Mouse (Mus musculus) ES-E14 (cell line): ENCODE results near the gene Mad2l1bp. TPM values are rescaled to one million over a fixed set of nuclear protein-coding genes. Genes with fewer than 3 reads are reported as not detected.

Experiments used
- DNase-seq: peaks from one replicate; pipeline ENCODE4 v3.0.0-alpha.2; 2013; ENCODE audit warnings: low read depth, low spot score
- H3K27ac ChIP-seq: 2 replicates; pipeline ENCODE4 v1.5.1; 2012; ENCODE audit warnings: low read depth, mild to moderate bottlenecking, low read length, moderate library complexity, mixed read lengths; ENCODE audit not compliant: poor library complexity, insufficient read depth, severe bottlenecking
- H3K36me3 ChIP-seq: 2 replicates; pipeline ENCODE4 v1.6.1; 2012; ENCODE audit warnings: mild to moderate bottlenecking, low read length, moderate library complexity, mixed read lengths; ENCODE audit not compliant: control insufficient read depth, poor library complexity, insufficient read depth, severe bottlenecking
- H3K4me1 ChIP-seq, 2 experiments: fragments of 150-350 bp in 1 of 2; sonication (generic) in 1 of 2; 2 replicates each; pipeline ENCODE4 v1.6.1; 2012; ENCODE audit warnings: low read length in 2 of 2, mild to moderate bottlenecking in 1 of 2, mixed read lengths in 1 of 2; ENCODE audit not compliant: control insufficient read depth in 2 of 2, insufficient read depth in 2 of 2, poor library complexity in 1 of 2
- H3K4me3 ChIP-seq, 2 experiments: fragments of 150-350 bp in 1 of 2; sonication (generic) in 1 of 2; 2 replicates each; pipeline ENCODE4 v1.5.1; 2012; ENCODE audit warnings: low read length in 2 of 2, low read depth in 1 of 2, mild to moderate bottlenecking in 1 of 2, mixed read lengths in 1 of 2; ENCODE audit not compliant: insufficient read depth in 1 of 2, poor library complexity in 1 of 2, severe bottlenecking in 1 of 2
- H3K9ac ChIP-seq: 2 replicates; pipeline ENCODE4 v1.6.1; 2012; ENCODE audit warnings: low read depth, mild to moderate bottlenecking, low read length, mixed read lengths; ENCODE audit not compliant: poor library complexity, insufficient read depth, severe bottlenecking
- H3K9me3 ChIP-seq: fragments of 150-350 bp; sonication (generic); 2 replicates; pipeline ENCODE4 v1.6.1; 2012; ENCODE audit warnings: low read depth, mild to moderate bottlenecking, low read length; ENCODE audit not compliant: control insufficient read depth, insufficient read depth
- CHD2 ChIP-seq: IDR thresholded peaks from 2 replicates; pipeline ENCODE4 v1.6.1; 2014; ENCODE audit warnings: mild to moderate bottlenecking, low read depth, low read length, inconsistent platforms
- HCFC1 ChIP-seq: IDR thresholded peaks from 2 replicates; pipeline ENCODE4 v1.6.1; 2012; ENCODE audit warnings: low read length, inconsistent platforms, borderline replicate concordance; ENCODE audit not compliant: insufficient read depth
- MAFK ChIP-seq: IDR thresholded peaks from 2 replicates; pipeline ENCODE4 v1.6.1; 2014; ENCODE audit warnings: mild to moderate bottlenecking, low read depth, low read length, inconsistent platforms; ENCODE audit not compliant: insufficient read depth
- ZC3H11A ChIP-seq: IDR thresholded peaks from 2 replicates; pipeline ENCODE4 v1.6.1; 2012; ENCODE audit warnings: low read depth, mild to moderate bottlenecking, inconsistent platforms, low read length, borderline replicate concordance
- ZNF384 ChIP-seq: IDR thresholded peaks from 2 replicates; pipeline ENCODE4 v1.6.1; 2012; ENCODE audit warnings: low read depth, low read length, inconsistent platforms
- in situ Hi-C, 2 experiments: fragments of 600-800 bp; cut with MboI; formaldehyde crosslinking; loops; one replicate each; pipeline ENCODE4 v1.15.1; 2025; ENCODE audit warnings: low sequenced_read_pairs in 2 of 2, inconsistent platforms in 1 of 2; ENCODE audit not compliant: unreplicated experiment in 2 of 2
- total RNA-seq: library from RNA; depleted of rRNA; stranded (reverse); fragments of 300-350 nt; gene quantifications from 2 replicates; pipeline ENCODE4 v1.2.3, GENCODE M21; 2012

Mad2l1bp gene
- total RNA-seq, 1 experiment: 8.2 TPM

- H3K4me1 ChIP-seq: peaks cover 0 to 8% of the 10 kb centered on the region in 2 experiments; a peak in 1 of 4 replicates
- H3K36me3 ChIP-seq: peaks cover 17% of the 10 kb centered on the region
- no peak overlapping the region for H3K4me3 ChIP-seq
- H3K9me3 ChIP-seq: no peaks in the 10 kb centered on the region
- DNase-seq: peak; percentile 51
- TF ChIP-seq ZC3H11A: peak; percentile 62; the same call in 1 of the 2 replicates
- no peak for TF ChIP-seq HCFC1
- no peak for TF ChIP-seq CHD2
- no peak for TF ChIP-seq ZNF384
- TF ChIP-seq MAFK: no peak
- no peak overlapping the region for H3K9ac ChIP-seq
- H3K27ac ChIP-seq: no peak overlapping the region
- in situ Hi-C loops: no loop called here
Measured at GRCm38 (mm10) chr17:46132058-46132718, 21.2 kb downstream of the Mad2l1bp start.

- TF ChIP-seq ZC3H11A: no peak
- no peak for TF ChIP-seq MAFK
- no peak for TF ChIP-seq ZNF384
- no peak for TF ChIP-seq HCFC1
- TF ChIP-seq CHD2: no peak
- DNase-seq: no peak
- H3K36me3 ChIP-seq: peaks cover 40% of the 10 kb centered on the region
- H3K9me3 ChIP-seq: no peaks in the 10 kb centered on the region
- in situ Hi-C loops: no loop called here
- no peak overlapping the region for H3K27ac ChIP-seq
- H3K4me3 ChIP-seq: no peak overlapping the region
- H3K4me1 ChIP-seq: peaks cover 0 to 8% of the 10 kb centered on the region in 2 experiments; a peak in 1 of 4 replicates
- H3K9ac ChIP-seq: no peak overlapping the region
Measured at GRCm38 (mm10) chr17:46129741-46130498, 23.4 kb downstream of the Mad2l1bp start.

- Histone ChIP-seq H3K9ac (no peak overlapping the region), H3K4me3 (no peak overlapping the region), H3K9me3 (no peaks in the 10 kb centered on the region), H3K4me1 (peaks cover 0 to 8% of the 10 kb centered on the region in 2 experiments; a peak in 1 of 4 replicates), H3K36me3 (peaks cover 59% of the 10 kb centered on the region), H3K27ac (no peak overlapping the region)
- no peak for DNase-seq
- in situ Hi-C loops: no loop called here
- TF ChIP-seq CHD2 (no peak), HCFC1 (no peak), ZC3H11A (no peak), MAFK (no peak), ZNF384 (no peak)
Measured at GRCm38 (mm10) chr17:46127814-46128493, 25.4 kb downstream of the Mad2l1bp start.

- DNase-seq: no peak
- peaks cover 66% of the 10 kb centered on the region for H3K36me3 ChIP-seq
- peaks cover 0 to 5% of the 10 kb centered on the region in 2 experiments; a peak in 1 of 4 replicates for H3K4me1 ChIP-seq
- no peak overlapping the region for H3K4me3 ChIP-seq
- TF ChIP-seq ZC3H11A (no peak), CHD2 (no peak), MAFK (no peak), ZNF384 (no peak), HCFC1 (no peak)
- in situ Hi-C loops: no loop called here
- no peak overlapping the region for H3K9ac ChIP-seq
- H3K27ac ChIP-seq: no peak overlapping the region
- H3K9me3 ChIP-seq: no peaks in the 10 kb centered on the region
Measured at GRCm38 (mm10) chr17:46126608-46127007, 26.7 kb downstream of the Mad2l1bp start.
